Mouse (Mus musculus) MEL (cell line): ENCODE measurements around the gene Axin2. TPM values are rescaled to one million over a fixed set of nuclear protein-coding genes. Genes with fewer than 3 reads are reported as not detected.

ENCODE experiments used
- DNase-seq: peaks from one replicate; pipeline ENCODE4 v3.0.0; 2011; ENCODE audit warnings: low read depth, low spot score
- H3K27ac ChIP-seq: 2 replicates; pipeline ENCODE4 v1.5.1; 2012; ENCODE audit warnings: low read depth, mild to moderate bottlenecking, control low read depth, low read length, moderate library complexity; ENCODE audit not compliant: control insufficient read depth
- H3K27me3 ChIP-seq, 2 experiments: fragments of 150-350 bp in 1 of 2; sonication (generic) in 1 of 2; 2 replicates each; pipeline ENCODE4 v1.6.1; 2012; ENCODE audit warnings: low read length in 2 of 2, mild to moderate bottlenecking in 2 of 2, improper control_type of control experiment in 1 of 2, moderate library complexity in 1 of 2; ENCODE audit not compliant: insufficient read depth in 2 of 2, control insufficient read depth in 1 of 2
- H3K36me3 ChIP-seq, 2 experiments: 2 replicates each; pipeline ENCODE4 v1.6.1; 2012 to 2014; ENCODE audit warnings: low read length in 2 of 2, improper control_type of control experiment in 1 of 2, inconsistent platforms in 1 of 2, mild to moderate bottlenecking in 1 of 2; ENCODE audit not compliant: insufficient read depth in 2 of 2, control insufficient read depth in 1 of 2
- H3K4me1 ChIP-seq, 2 experiments: fragments of 150-350 bp in 1 of 2; sonication (generic) in 1 of 2; 2 replicates each; pipeline ENCODE4 v1.6.1; 2012; ENCODE audit warnings: low read length in 2 of 2, improper control_type of control experiment in 1 of 2, mild to moderate bottlenecking in 1 of 2; ENCODE audit not compliant: insufficient read depth in 2 of 2, control insufficient read depth in 1 of 2
- H3K4me3 ChIP-seq, 2 experiments: fragments of 150-350 bp in 1 of 2; sonication (generic) in 1 of 2; 2 replicates each; pipeline ENCODE4 v1.5.1; 2012; ENCODE audit warnings: low read depth in 2 of 2, low read length in 2 of 2, mild to moderate bottlenecking in 2 of 2, moderate library complexity in 2 of 2, control low read depth in 1 of 2, improper control_type of control experiment in 1 of 2; ENCODE audit not compliant: control insufficient read depth in 1 of 2, insufficient read depth in 1 of 2
- H3K79me2 ChIP-seq: 2 replicates; pipeline ENCODE4 v1.6.1; 2012; ENCODE audit warnings: mild to moderate bottlenecking, low read length, moderate library complexity; ENCODE audit not compliant: control insufficient read depth, poor library complexity, insufficient read depth
- H3K9ac ChIP-seq: 2 replicates; pipeline ENCODE4 v1.6.1; 2012; ENCODE audit warnings: low read depth, mild to moderate bottlenecking, control low read depth, low read length, moderate library complexity; ENCODE audit not compliant: control insufficient read depth, poor library complexity, severe bottlenecking
- H3K9me3 ChIP-seq: fragments of 150-350 bp; sonication (generic); replicated peaks from 2 replicates; pipeline ENCODE4 v1.6.1; 2012; ENCODE audit warnings: mild to moderate bottlenecking, low read length, improper control_type of control experiment, moderate library complexity; ENCODE audit not compliant: insufficient read depth
- BHLHE40 ChIP-seq: IDR thresholded peaks from 2 replicates; pipeline ENCODE4 v1.6.1; 2012; ENCODE audit warnings: low read depth, mild to moderate bottlenecking, inconsistent platforms, low read length, improper control_type of control experiment, borderline replicate concordance
- CHD1 ChIP-seq: IDR thresholded peaks from 2 replicates; pipeline ENCODE4 v1.6.1; 2012; ENCODE audit warnings: low read depth, mild to moderate bottlenecking, inconsistent platforms, low read length, improper control_type of control experiment
- E2F4 ChIP-seq: IDR thresholded peaks from 2 replicates; pipeline ENCODE4 v1.6.1; 2011; ENCODE audit warnings: low read depth, low read length, improper control_type of control experiment, borderline replicate concordance
- ELF1 ChIP-seq: IDR thresholded peaks from 2 replicates; pipeline ENCODE4 v1.6.1; 2014; ENCODE audit warnings: low read depth, mild to moderate bottlenecking, inconsistent platforms, low read length, improper control_type of control experiment, moderate library complexity
- EP300 ChIP-seq, 2 experiments: IDR thresholded peaks; 2 replicates each; pipeline ENCODE4 v1.6.1; 2011; ENCODE audit warnings: improper control_type of control experiment in 2 of 2, low read length in 2 of 2, low read depth in 1 of 2, mild to moderate bottlenecking in 1 of 2
- GABPA ChIP-seq: IDR thresholded peaks from 2 replicates; pipeline ENCODE4 v1.6.1; 2012; ENCODE audit warnings: low read depth, mild to moderate bottlenecking, inconsistent platforms, low read length, improper control_type of control experiment, moderate library complexity
- JUND ChIP-seq: IDR thresholded peaks from 2 replicates; pipeline ENCODE4 v1.6.1; 2011; ENCODE audit warnings: low read depth, mild to moderate bottlenecking, improper control_type of control experiment, low read length
- MYC ChIP-seq: IDR thresholded peaks from 2 replicates; pipeline ENCODE4 v1.6.1; 2011; ENCODE audit warnings: low read depth, mild to moderate bottlenecking, low read length, improper control_type of control experiment, moderate library complexity
- NRF1 ChIP-seq: IDR thresholded peaks from 2 replicates; pipeline ENCODE4 v1.6.1; 2014; ENCODE audit warnings: low read depth, mild to moderate bottlenecking, inconsistent platforms, low read length, improper control_type of control experiment, moderate library complexity; ENCODE audit not compliant: poor library complexity, insufficient read depth, severe bottlenecking
- POLR2A ChIP-seq, 2 experiments: IDR thresholded peaks; 2 replicates each; pipeline ENCODE4 v1.6.1; 2011 to 2012; ENCODE audit warnings: low read length in 2 of 2, mild to moderate bottlenecking in 2 of 2, control low read depth in 1 of 2, improper control_type of control experiment in 1 of 2, low read depth in 1 of 2, moderate library complexity in 1 of 2; ENCODE audit not compliant: control insufficient read depth in 1 of 2, insufficient read depth in 1 of 2, poor library complexity in 1 of 2
- POLR2AphosphoS5 ChIP-seq: IDR thresholded peaks from 2 replicates; pipeline ENCODE4 v1.6.1; 2012; ENCODE audit warnings: low read depth, borderline replicate concordance, mild to moderate bottlenecking, inconsistent platforms, low read length, moderate library complexity, mixed read lengths
- SIN3A ChIP-seq: IDR thresholded peaks from 2 replicates; pipeline ENCODE4 v1.6.1; 2012; ENCODE audit warnings: low read length, improper control_type of control experiment, inconsistent platforms
- TBP ChIP-seq: IDR thresholded peaks from 2 replicates; pipeline ENCODE4 v1.8.0; 2011; ENCODE audit warnings: low read depth, low read length, improper control_type of control experiment
- UBTF ChIP-seq: IDR thresholded peaks from 2 replicates; pipeline ENCODE4 v1.6.1; 2012; ENCODE audit warnings: low read depth, mild to moderate bottlenecking, inconsistent platforms, low read length, improper control_type of control experiment, moderate library complexity, borderline replicate concordance; ENCODE audit not compliant: insufficient read depth
- USF1 ChIP-seq: IDR thresholded peaks from 2 replicates; pipeline ENCODE4 v1.6.1; 2014; ENCODE audit warnings: low read depth, mild to moderate bottlenecking, inconsistent platforms, low read length, improper control_type of control experiment, moderate library complexity
- ZC3H11A ChIP-seq: IDR thresholded peaks from 2 replicates; pipeline ENCODE4 v1.6.1; 2012; ENCODE audit warnings: low read depth, mild to moderate bottlenecking, inconsistent platforms, low read length, improper control_type of control experiment
- ZKSCAN1 ChIP-seq: IDR thresholded peaks from 2 replicates; pipeline ENCODE4 v1.6.1; 2012; ENCODE audit warnings: low read depth, mild to moderate bottlenecking, inconsistent platforms, low read length, improper control_type of control experiment, moderate library complexity
- ZMIZ1 ChIP-seq: IDR thresholded peaks from 2 replicates; pipeline ENCODE4 v1.6.1; 2012; ENCODE audit warnings: low read depth, mild to moderate bottlenecking, inconsistent platforms, low read length, improper control_type of control experiment, moderate library complexity
- ZNF384 ChIP-seq: IDR thresholded peaks from 2 replicates; pipeline ENCODE4 v1.6.1; 2012; ENCODE audit warnings: low read depth, mild to moderate bottlenecking, inconsistent platforms, low read length, improper control_type of control experiment
- polyA plus RNA-seq, 2 experiments: library from polyadenylated mRNA; stranded (reverse) in 1 of 2; unstranded in 1 of 2; fragments of >175 nt in 1 of 2; fragments of >200 nt in 1 of 2; gene quantifications; 2 replicates each; pipeline versions ENCODE4 v1.2.1 to v1.2.4; 2012; ENCODE audit warnings: low replicate concordance in 2 of 2, low read depth in 1 of 2; ENCODE audit not compliant: insufficient read length in 2 of 2, insufficient read depth in 1 of 2, missing spikeins in 1 of 2
- total RNA-seq: library from RNA; depleted of rRNA; stranded (reverse); fragments of 300-350 nt; gene quantifications from 2 replicates; pipeline ENCODE4 v1.2.3, GENCODE M21; 2012

Axin2 gene
- total and polyA plus RNA-seq, 3 experiments = not detected

DNA sequence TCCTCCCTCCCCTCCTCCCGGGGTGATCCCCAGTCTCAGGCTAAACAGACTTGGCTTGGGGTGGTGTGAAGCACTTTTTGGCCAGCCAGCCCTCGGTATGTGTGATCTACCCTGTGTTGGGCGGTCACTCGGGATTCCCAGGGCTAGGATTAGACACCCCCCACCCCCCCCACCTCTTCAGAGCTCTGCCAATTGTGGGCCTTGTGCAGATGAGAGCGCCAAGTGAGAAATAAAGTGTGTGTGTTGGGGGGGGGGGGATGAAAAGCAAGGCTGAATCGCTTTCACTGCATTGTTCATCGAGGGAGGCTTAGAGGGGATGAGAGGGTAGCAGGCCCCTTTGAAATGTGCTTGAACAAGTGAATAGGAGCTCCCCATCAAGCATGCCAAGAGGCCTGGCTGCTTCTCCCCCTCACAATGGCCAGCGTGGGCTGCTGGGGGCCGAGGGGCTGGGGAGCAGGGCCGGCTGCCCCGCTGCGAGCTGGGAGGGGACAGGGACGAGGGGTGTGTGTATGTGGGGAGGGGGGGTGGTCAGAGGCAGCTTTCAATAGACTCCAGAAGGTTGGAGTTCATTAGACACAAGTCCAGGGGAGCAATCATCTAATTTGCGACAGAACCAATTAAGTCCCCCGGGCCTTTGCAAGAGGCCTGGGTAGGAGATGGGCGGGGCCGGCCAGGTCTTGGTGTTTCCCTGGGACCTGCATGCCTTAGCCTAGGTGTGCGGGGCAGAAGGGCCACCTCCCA lies 15.1 kb downstream of the Axin2 start:
- H3K36me3 ChIP-seq = no peaks in the 10 kb centered on the region
- no peak overlapping the region for H3K9ac ChIP-seq
- H3K27me3 ChIP-seq = no peaks in the 10 kb centered on the region
- H3K79me2 ChIP-seq = no peaks in the 10 kb centered on the region
- H3K9me3 ChIP-seq = no peaks in the 10 kb centered on the region
- no peak overlapping the region for H3K27ac ChIP-seq
- no peak overlapping the region for H3K4me3 ChIP-seq
- TF ChIP-seq EP300 (IDR thresholded peaks at IDR 0.05; ENCODE audit: low read depth in 1 of 2, low read length in 2 of 2) (no peak), GABPA (no peak), USF1 (no peak), TBP (no peak), MYC (no peak), JUND (no peak), ZC3H11A (no peak), SIN3A (no peak), CHD1 (no peak), ZMIZ1 (no peak), ZKSCAN1 (no peak), ELF1 (no peak), NRF1 (no peak), POLR2A (IDR thresholded peaks at IDR 0.05; ENCODE audit: control insufficient read depth in 1 of 2, insufficient read depth in 1 of 2, low read depth in 1 of 2, low read length in 2 of 2, poor library complexity in 1 of 2) (no peak), ZNF384 (no peak), POLR2AphosphoS5 (no peak), UBTF (no peak), E2F4 (no peak), BHLHE40 (no peak)
- TF ChIP-seq, all 39 proteins: peak for 0
- no peak for DNase-seq
- H3K4me1 ChIP-seq = no peaks in the 10 kb centered on the region
